Mouse (Mus musculus) lung, adult 2 months (tissue): ENCODE data around the gene Phf21a.

Experiments used
- CTCF ChIP-seq: fragments of 200-500 bp; IDR thresholded peaks from 2 replicates; pipeline ENCODE4 v1.5.1; 2011; ENCODE audit warnings: mild to moderate bottlenecking, low read length, control low read depth; ENCODE audit not compliant: insufficient read depth
- POLR2A ChIP-seq: fragments of 200-500 bp; IDR thresholded peaks from 2 replicates; pipeline ENCODE4 v1.6.1; 2011; ENCODE audit warnings: low read depth, mild to moderate bottlenecking, control low read depth, low read length, borderline replicate concordance; ENCODE audit errors: extremely low read depth

DNA sequence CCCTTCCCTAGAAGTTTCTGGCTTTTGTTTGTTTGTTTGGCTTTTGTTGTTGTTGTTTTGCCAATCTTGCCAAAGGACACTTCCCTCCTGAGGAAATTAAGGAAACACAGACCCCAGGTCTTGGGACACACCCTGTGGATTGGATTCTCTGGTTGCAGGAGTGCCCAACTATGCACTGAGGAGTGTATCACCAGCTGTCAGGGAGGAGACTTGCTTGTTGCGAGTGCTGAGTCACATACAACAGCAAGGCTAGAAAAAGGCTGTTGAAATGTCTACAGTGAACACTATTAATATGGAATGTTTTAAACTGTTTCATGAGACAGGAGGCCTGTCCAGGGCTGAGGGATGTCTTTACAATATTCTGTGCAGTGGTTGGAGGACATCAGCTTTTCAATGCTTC is 26.0 kb upstream of the Phf21a start:
- TF ChIP-seq CTCF (no peak), POLR2A (no peak)
